Mouse (Mus musculus) kidney, adult 9 months (tissue): ENCODE data around the gene Nrg4.
A peak's percentile ranks its signal among the peaks of the same experiment; 100 is the strongest.
"Not testable (repeated sequence)": the region's sequence is repeated elsewhere in the genome, so short reads cannot be mapped to it uniquely, and the experiment has no call there.

Experiments used
- DNase-seq: peaks from one replicate; pipeline ENCODE4 v3.0.0; 2022

The Nrg4 gene

GRCm38 (mm10) chr9:55313619-55314261, 12.9 kb downstream of the Nrg4 start:
- DNase-seq: no peak

- DNase-seq: peak; percentile 86
Measured at GRCm38 (mm10) chr9:55311560-55311959, 15.1 kb downstream of the Nrg4 start.

GRCm38 (mm10) chr9:55308455-55308854, 18.2 kb downstream of the Nrg4 start:
- no peak for DNase-seq

GRCm38 (mm10) chr9:55307557-55307956, 19.1 kb downstream of the Nrg4 start:
- no peak for DNase-seq

GRCm38 (mm10) chr9:55307066-55307465, 19.6 kb downstream of the Nrg4 start:
- peak; percentile 54 for DNase-seq

GRCm38 (mm10) chr9:55296221-55296620, 30.4 kb downstream of the Nrg4 start:
- DNase-seq: peak; percentile 8

- no peak for DNase-seq
Measured at GRCm38 (mm10) chr9:55291966-55292365, 34.7 kb downstream of the Nrg4 start.

GRCm38 (mm10) chr9:55289475-55290198, 37.0 kb downstream of the Nrg4 start:
- no peak for DNase-seq

- peak; percentile 16 for DNase-seq
Measured at GRCm38 (mm10) chr9:55285197-55285596, 41.4 kb downstream of the Nrg4 start.

- peak; percentile 57 for DNase-seq
Measured at GRCm38 (mm10) chr9:55283516-55283915, 43.1 kb downstream of the Nrg4 start.

GRCm38 (mm10) chr9:55279114-55279825, 47.4 kb downstream of the Nrg4 start:
- DNase-seq: no peak

- peak; percentile 94 for DNase-seq
Measured at GRCm38 (mm10) chr9:55277562-55277961, 49.1 kb downstream of the Nrg4 start.

- DNase-seq: no peak
Measured at GRCm38 (mm10) chr9:55273906-55274305, 52.7 kb downstream of the Nrg4 start.

- DNase-seq: no peak
Measured at GRCm38 (mm10) chr9:55271960-55272560, 54.6 kb downstream of the Nrg4 start.

GRCm38 (mm10) chr9:55264356-55265302, 62.0 kb downstream of the Nrg4 start:
- no peak for DNase-seq

- peak; percentile 40 for DNase-seq
Measured at GRCm38 (mm10) chr9:55259741-55260140, 66.9 kb downstream of the Nrg4 start.

- DNase-seq: no peak
Measured at GRCm38 (mm10) chr9:55257105-55257504, 69.5 kb downstream of the Nrg4 start.

GRCm38 (mm10) chr9:55255604-55256003, 71.0 kb downstream of the Nrg4 start:
- DNase-seq: no peak

- no peak for DNase-seq
Measured at GRCm38 (mm10) chr9:55255056-55255455, 71.6 kb downstream of the Nrg4 start.

- no peak for DNase-seq
Measured at GRCm38 (mm10) chr9:55253849-55254248, 72.8 kb downstream of the Nrg4 start.

GRCm38 (mm10) chr9:55252097-55252496, 74.5 kb downstream of the Nrg4 start:
- DNase-seq: not testable (repeated sequence)

- peak; percentile 66 for DNase-seq
Measured at GRCm38 (mm10) chr9:55250595-55251247, 75.9 kb downstream of the Nrg4 start.
